Mouse (Mus musculus) gastrocnemius, postnatal 4 days (tissue): ENCODE results near the gene Ttc3. TPM values are rescaled to one million over a fixed set of nuclear protein-coding genes. Genes with fewer than 3 reads are reported as not detected.
"Not testable (repeated sequence)": the region's sequence is repeated elsewhere in the genome, so short reads cannot be mapped to it uniquely, and the experiment has no call there.

Source experiments
- DNase-seq, 2 experiments: peaks; one replicate each; pipeline ENCODE4 v3.0.0; 2021 to 2022; ENCODE audit warnings: low spot score in 2 of 2, mixed read lengths in 2 of 2
- long read RNA-seq, 2 experiments: library from polyadenylated mRNA; stranded (forward); transcript quantifications; one replicate each; pipeline ENCODE4 v2.0.0; 2021
- total RNA-seq, 2 experiments: library from RNA; stranded (reverse); gene quantifications; 2 replicates each; pipeline ENCODE4 v1.2.3; 2021

Gene Ttc3
- total RNA-seq: 100 to 1,000 TPM; 219 to 226 TPM
- long read RNA-seq, experiment 1, partial matches to known transcripts: 16 of 47 reads
- long read RNA-seq, experiment 1, other reads (novel, unspliced or antisense): 30 of 47 reads
- long read RNA-seq, experiment 2, partial matches to known transcripts: 30 of 60 reads
- long read RNA-seq, experiment 2, other reads (novel, unspliced or antisense): 29 of 60 reads

DNA sequence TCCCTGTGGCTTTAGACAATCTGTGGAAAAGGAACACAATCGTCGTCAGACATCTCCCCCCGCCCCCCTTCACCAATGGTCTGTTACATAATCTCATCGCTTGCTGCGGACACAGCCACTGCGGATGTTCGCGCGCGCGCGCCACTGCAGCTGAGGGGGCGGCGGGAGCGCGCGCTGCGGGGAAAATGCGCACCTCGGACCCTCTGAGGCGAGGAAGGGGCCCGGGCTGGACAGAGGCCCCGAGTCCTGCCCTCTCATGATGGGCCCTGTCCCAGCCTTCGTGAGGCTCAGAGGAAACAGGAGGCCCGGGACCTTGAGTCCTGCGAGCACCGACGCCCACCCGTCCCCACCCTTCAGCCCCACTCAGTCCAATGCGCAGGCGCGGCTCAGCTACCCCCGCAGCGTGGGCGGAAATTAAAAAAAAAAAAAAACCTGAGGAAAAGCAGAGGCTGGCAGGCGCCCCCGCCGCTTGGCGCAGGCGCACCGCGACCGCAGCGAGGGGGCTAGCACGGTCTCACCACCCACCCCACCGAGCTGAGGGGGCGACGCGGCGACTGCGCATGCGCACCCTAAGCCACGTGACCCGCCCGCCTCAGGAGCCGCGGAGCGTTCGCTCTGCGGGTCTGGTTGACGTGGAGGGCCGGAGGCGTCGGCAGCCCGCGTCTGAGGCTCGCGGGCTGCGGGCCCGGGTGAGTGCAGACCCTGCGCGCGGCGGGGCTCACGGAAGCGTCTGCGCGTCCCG lies at the start of gene Ttc3:
Gene Ttc3, plus strand, starts transcription at position 446 of the 742 bp plus-strand sequence.
- peak; percentile 96 for DNase-seq

DNA sequence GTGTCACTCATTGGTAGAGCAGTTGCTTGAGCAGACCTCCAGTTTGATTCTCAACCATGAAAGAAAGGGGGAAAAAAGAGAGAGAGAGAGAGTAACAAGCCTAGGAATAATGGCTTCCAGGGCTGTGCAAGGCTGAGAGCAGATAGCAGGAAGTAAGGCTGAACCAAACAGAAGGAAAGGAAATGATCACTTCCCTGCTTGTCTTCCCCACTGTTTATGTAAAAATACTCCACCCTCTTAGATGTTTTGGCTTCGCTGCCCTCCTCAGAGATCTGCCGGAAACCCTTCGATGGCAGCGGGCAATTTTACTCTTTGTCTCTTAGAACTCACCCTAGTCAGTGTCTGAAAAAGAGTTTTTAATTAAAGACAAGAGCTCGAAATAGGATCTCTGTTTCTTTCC lies 46.7 kb upstream of the Ttc3 start:
- DNase-seq: no peak

DNA sequence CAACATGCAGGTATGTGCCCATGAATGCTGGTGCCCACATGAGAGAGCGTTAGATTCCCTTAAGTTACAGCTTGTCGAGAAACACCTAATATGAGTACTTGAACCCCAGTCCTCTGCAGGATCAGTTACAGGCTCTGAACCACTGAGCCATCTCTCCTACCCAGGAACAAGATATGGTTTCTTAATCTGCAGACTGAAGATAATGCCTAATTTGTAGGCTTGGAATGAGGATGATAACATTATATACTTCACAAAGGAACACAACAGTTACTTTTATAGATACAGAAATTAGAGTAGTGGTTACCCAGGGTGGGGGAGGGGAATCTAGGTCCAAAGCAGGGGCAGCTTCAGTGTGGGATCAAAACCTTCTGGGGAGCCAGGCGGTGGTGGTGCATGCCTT lies 44.4 kb upstream of the Ttc3 start:
- DNase-seq: no peak

DNA sequence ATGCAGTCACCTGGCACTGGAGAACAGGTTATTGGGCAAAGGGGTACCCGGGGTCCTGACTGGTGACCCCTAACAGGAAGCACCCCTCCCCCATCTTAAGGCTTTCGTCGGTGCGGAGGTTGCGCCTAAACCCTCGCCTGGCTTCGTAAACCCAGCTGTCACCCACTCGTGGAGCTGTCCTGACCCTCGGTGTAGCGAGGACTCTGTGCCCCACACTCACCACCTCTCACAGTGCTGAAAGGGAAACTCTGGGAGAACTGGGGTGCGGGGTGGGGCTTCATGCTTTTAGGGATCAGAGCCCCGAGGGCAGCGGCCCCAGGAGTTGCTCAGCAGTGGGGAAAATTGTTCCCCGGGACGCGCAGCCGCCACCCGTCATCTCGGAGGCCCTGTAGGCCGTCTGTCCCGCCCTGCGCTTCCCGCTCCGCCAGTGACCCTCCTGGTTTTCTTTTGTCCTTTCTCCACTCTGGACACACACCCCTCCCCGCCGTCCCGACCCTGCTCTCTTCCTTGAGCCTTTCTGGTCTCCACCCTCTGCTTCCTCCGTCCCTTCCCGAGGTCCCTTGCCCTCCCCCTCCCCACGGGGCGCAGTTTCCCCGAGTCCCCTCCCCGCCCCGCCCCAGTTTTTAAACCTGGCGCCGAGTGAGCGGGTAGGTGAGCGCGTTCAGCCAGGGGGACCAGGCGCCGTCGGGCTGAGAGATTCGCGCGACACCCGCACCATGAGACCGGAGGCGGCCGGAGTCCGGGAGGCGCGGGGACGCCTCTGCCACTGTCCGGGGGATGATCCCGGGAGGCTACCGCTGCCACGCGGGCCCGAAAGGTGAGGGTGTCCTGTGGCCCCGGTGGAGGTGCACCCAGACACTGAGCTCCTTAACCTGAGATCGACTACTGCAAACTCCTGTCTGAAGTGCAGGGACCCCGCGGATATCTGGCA lies 42.4 kb upstream of the Ttc3 start, which contains the start of gene Ripply3:
Gene Ripply3, plus strand, starts transcription at position 640 of the 931 bp plus-strand sequence.
- peak; percentile 37 to 53 for DNase-seq

DNA sequence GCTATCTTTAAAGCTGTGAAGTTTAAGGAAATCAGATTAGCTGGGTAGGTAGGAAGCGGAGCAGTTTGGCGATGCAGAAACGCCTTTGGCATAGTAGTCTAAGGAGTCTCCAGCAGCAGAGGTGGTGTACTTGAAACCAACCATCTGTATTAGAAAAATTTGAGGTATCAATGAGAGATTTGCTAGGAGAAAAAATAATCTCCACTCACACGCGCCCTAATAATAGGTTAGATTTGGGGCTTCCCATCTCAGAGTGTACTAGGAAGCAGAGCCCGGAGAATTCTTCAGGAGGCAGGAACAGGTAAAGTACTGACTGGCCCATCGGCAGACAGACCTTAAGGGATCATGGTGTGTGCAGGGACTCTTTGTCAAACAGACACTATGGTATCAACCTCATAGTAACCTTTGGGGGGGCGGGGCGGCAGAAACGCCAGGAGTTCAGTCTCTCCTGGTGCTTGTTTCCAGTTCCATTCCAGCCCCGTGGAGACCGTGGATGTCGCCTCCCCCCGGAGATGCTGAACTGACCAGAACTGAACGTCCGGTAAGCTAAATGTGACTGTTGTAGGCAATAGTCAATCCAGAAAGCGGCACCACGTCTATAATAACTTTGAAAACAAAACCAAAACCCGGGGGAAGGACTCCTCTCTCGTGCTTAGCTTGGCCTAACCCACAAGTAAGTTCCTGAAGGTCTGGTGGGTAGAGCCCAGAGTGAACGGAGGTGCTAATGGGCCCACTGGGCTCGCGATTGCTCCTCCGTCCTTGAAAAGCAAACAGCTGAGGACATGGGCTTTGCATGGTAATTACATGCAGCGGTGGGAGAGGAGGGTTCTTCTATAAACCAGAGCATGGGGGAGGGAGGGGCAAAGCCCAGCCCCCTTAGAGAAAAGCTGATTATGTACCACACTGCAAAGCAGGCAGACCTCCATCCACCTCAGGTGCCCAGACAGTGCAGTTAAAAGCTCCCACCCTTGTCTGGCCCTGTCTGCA lies 41.2 kb upstream of the Ttc3 start:
- DNase-seq: no peak

DNA sequence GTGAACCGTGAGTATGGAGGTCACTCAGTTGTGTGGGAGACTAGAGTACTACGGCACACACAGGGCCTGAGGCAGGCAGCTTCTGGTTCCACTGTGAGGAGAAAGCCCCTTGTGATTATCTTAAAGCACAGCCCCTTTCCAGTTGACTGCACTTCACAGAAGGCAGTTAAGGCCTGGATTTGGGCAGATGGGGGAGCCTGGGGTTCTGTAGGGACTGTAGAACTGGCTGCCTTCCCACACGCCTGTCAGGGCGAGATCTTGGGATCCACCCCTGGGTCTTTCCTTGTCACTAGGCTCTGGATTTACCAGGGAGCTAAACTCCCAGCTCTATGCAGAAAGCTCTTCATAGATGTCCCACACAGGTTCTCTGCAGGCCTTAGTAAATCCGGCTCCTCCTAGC lies 40.0 kb upstream of the Ttc3 start:
- no peak for DNase-seq

DNA sequence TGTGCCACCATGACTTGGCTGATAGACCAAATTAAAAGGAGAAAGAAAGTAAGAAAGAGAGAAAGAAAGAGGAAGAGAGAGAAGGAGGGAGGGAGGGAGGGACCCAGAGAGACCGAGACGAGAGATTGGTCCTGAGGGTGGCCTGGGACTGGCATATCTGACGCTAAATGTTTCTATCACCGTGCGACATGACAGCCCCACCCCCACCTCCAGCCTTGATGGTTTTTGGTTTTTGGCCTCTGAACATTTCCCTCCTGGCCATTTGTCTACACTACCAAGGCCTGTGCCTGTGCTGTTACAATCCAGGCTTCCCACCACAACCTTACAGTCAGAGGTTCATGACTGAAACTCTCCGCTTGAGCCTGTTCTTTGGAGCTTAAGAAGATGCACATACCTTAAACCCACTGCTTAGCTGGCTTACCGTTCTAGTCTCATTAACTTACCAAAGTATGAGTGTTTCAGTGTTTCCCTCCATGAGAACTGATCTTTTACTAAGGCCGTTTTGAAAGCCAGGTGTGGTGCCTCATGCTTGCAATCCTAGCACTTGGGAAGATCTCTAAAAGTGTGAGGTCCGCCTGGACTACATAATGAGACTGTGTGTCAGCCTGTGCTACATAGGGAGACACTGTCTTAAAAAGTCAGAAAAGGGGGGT lies 39.1 kb upstream of the Ttc3 start:
- DNase-seq: no peak

DNA sequence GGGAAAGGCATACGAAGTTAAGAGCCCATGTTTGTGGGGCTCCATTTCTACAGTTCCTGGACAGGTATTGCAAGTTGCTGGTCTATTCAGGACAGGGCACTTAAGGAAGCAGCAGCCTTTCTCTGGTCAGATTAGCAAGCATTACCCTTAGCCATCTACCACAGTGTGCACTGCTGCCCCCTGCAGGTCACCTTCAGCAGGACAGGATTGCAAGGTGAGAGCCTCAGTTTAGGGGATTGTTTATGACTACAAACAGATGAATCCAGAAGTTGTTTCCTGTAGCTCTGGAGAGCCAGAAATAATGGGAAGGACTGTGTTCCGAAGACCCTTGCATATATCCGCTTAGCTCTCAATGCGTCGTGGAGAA lies 38.5 kb upstream of the Ttc3 start:
- no peak for DNase-seq

DNA sequence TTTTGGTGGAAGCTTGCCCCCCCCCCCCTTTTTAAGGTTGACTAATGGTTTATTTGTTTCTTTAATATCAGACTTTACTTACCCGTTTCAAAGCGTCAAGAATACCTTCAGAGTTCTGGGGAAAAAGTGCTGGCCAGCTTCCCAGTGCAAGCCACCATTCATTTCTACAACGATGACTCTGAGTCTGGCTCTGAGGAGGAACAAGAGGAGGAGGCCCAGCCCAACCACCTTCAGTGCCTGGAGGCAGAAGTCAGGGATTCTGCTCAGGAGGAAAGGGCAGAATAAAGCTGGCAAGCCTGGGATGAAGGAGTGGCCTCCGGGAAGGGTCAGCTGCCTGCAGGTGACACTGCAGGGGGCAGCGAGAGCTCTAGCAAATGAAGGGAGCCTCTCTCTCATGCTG lies 34.8 kb upstream of the Ttc3 start:
- DNase-seq: no peak

DNA sequence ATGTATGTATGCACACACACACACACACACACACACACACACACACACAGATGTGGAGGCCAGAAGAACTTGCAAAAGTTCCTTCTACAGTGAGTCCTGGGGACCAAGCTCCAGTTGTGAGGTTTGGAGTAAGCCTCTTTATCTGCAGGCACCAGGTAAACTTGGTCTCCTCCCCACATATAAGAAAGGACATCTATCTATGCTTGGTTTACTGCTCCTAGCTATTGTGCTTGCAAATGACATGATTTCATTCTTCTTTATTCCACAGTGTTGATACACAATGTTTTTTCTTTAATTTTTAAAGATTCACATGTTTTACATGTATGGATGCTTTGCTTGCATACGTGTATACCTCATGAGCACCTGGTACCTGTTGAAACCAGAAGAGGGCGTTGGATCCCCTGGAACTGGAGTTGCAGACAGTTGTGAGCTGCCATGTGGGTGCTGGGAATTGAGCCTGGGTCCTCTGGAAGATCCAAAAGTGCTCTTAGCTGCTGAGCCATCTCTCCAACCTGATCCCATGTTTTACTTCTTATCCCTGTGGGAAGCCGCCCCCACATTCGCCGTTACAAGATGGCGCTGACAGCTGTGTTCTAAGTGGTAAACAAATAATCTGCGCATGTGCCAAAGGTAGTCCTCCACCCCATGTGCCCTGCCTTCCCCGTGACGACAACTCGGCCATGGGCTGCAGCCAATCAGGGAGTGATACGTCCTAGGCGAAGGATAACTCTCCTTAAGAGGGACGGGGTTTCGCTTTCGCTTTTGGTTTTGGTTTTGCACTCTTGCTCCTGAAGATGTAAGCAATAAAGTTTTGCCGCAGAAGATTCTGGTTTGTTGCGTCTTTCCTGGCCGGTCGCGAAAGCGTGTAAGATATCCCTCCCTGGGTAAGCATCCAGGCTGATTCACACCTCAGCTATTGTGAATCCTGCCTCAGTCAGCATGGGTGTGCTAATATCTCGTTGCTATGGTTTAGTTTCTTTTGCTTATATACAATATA lies 31.0 kb upstream of the Ttc3 start:
- DNase-seq: not testable (repeated sequence)

DNA sequence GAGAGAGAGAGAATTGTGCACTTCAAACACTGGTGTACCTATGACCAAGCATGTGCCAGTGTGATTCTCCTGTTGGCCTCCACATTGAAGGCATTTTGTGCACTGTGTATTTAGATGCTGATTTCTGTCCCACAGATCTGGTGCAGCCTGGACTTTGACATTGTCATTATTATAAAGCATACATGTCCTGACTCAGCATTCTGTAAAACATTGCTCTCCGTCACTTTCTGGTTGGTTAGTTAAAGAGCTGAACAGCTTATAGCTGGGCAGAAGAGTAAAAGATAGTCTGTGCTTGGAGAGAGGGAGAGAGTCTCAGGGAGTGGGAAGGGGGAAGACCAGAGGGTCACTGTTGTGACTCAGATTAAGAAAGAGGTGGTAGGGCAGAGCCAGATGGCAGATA lies 24.7 kb upstream of the Ttc3 start:
- DNase-seq: no peak

DNA sequence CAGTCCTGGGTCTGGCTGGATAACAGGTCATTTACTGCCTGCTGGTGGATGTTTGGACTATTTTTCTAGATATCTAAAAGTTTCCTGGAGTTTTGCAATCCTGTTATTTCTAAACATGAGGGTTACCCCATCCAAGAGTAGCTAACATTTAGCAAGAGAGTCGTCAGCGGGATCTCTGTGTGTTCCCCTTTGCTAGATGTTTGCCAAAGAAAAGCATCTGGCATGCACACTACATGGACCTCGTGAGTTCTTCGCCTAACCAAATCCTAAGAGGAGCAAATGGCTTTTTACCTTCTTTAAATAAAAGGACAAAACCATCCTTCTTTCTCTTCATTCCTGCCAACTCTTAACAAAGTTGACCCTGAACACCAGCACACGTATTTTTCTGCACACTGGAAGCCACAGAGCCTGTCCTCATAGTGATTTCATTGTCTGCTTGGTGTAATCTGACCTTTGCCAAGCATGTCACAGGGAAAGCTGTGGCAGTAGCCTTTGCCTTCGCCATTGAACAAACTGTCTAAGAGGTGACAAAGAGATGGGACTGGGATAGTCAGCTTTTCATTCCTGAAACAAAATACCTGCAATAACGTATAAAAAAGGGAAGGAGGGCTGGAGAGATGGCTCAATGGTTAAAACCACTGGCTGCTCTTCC lies 23.2 kb upstream of the Ttc3 start:
- DNase-seq: no peak

DNA sequence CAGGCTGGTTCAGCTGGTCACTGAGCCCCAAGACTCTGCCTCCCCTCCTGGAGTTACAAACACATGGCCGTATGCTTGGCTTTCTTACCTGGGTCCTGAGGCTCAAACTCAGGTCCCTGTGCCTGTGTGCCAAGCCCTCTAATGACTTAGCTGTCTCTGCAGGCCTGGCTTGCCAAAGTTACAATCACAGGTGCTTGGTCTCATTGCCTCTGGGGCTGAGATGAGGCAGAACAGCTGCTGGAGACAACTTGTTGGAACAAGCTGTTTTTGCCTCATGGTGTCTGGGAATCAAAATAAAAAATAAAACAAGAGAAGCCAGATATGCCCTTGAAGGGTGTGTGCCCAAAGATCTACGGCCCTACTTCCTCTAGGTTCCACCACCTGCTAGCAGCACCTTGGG lies 21.6 kb upstream of the Ttc3 start:
- no peak for DNase-seq

DNA sequence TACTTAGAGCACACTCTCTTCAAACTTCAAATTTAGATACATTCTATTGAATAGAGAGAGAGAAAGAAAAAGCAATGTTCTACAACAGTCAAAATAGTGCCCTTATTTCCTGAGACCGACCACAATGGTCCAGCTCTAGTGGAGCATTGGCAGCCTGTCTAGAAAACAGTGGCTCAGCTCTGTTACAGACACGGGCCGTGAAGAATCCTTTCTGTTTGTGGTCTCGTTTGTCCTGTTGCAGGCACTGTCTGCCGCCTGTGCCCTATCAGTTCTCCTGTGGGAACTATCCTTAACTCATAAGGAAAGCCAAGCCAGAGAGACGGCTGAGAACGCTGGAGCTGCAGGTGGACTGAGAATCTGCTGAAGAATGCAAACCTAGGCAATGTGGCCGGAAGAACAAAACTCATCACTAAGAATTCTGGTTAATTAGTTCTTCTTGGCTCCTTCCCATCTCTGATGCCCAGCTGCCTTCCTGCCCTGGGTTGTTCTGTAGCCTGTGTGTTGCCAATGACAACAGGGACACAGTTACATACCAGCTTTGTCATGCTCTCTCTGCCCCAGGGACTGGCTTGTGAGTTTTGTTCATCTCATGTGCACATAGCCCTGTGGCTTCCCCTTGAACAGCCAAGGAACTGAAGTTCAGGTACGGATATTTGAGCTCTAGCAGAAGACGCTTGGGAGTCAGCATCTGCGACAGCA lies 20.7 kb upstream of the Ttc3 start:
- DNase-seq: peak in 1 of 2 experiments; percentile 15

DNA sequence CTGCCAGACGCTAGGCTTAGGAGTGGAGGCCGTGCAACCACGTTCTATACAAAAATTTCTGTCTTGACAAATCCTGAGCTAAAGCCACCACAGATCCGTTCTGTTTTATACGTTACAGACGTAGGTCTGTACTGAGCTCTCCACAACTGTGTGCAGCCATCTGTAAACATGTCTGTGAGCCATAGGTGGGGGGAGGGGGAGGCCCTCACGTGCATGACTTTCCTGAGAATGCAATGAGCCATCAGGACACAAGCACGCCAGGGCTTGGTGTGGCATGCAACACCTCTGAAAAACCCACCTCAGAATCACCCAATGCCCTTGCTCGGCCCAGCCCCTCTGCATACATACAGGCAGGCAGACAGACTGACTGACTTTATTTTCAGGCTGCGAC lies 20.1 kb upstream of the Ttc3 start:
- DNase-seq: no peak

DNA sequence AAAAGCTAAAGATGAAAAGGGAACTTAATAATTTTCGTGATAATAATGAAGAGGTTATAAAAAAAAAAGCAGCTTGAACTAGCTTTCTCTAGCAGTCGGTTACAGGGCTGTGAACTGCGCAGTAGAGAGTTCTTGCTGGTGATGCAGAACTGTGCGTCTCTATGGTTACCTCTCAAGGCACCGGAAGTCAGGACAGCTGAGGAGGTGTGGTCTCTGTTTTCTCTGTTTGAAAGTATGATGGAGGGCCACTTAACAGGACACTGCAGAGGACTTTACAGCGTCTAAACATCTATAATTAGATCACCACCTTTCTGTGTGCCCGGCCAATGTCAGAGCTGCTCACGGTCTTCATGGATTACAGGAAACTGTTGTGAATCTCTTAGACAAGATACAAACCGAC lies 16.0 kb upstream of the Ttc3 start:
- no peak for DNase-seq

DNA sequence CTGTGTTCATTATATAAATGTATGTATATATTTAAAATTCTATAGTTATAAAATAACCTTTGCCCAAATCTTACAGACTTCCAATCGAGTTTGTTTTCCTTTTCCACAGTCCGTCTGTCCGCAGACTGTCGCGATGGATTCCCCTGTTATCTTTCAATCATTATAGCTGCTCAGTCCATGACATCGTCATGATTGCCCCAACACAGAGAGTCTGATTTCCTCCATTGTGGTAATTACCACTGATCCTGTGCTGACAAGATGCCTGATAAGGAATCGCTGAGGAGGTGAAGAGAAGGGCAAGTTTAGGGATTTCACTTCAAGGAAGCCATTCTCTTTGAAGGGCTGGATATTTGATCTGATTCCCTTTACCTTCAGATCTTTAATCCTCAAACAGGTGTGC lies 14.4 kb upstream of the Ttc3 start:
- no peak for DNase-seq
